Mouse (Mus musculus): ENCODE data around the gene Maea.

DNA sequence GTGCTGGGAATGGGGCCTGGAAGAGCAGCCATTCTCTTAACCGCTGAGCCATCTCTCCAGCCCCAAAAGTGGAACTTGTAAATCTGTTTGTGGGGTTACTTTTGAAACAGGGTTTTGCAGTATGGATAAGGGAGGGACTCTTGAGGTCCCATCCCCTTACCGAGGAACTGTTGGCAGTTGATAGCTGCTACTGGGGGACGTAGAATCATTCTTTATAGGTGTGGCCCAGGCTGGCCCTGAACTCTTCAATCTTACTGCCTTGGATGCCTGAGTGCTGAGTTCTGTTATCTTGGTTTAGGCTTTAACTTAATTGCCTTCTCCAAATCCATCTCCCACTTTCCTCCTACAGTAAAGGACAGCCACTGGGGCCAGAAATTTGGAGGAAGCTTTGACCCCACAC, 8.8 kb downstream of the Maea start:
- TF ChIP-seq EP300 (optimal IDR thresholded peaks at IDR 0.05) (no peak), CTCF (IDR thresholded peaks at IDR 0.05; ENCODE audit: low read depth) (no peak)

Measured in stomach, postnatal 0 days (tissue).